Comparison of ENCODE assay signal across 8 mouse cellular contexts in genomic region chr11:74992427-74992987, GRCm38 (mm10).
DNase-seq lines count a peak whose midpoint lies in the region; ATAC-seq lines count a peak whose summit lies in the region.

No protein-coding gene starts in this region.

- no peak for ATAC-seq in heart, embryonic 12.5 days (ENCODE audit: insufficient number of reproducible peaks, low FRiP score)

- no peak overlapping the region for H3K4me2 ChIP-seq in heart, embryonic 12.5 days

- H3K4me1 ChIP-seq in heart, embryonic 12.5 days (replicated peaks) = peaks cover 39% of the 10 kb centered on the region
- peaks cover 24% of the 10 kb centered on the region; the same call in 1 of the 2 replicates for H3K4me1 ChIP-seq in heart, embryonic 10.5 days

- no peaks in the 10 kb centered on the region for H3K9me3 ChIP-seq in heart, embryonic 12.5 days (replicated peaks)
- H3K9me3 ChIP-seq in heart, embryonic 10.5 days = no peaks in the 10 kb centered on the region

- 59% methylated on average over 9 of the region's 9 CpGs for WGBS in heart, embryonic 12.5 days
- WGBS in heart, embryonic 10.5 days = 77% methylated on average over 9 of the region's 9 CpGs

- H3K27me3 ChIP-seq in heart, embryonic 12.5 days (replicated peaks) = no peaks in the 10 kb centered on the region
- H3K27me3 ChIP-seq in heart, embryonic 10.5 days (ENCODE audit: insufficient read depth, poor library complexity, severe bottlenecking) = no peaks in the 10 kb centered on the region

- no peak for DNase-seq in heart, embryonic 10.5 days (ENCODE audit: low spot score)
- peak; percentile 18 for DNase-seq in urinary bladder, postnatal 14 days (ENCODE audit: low spot score)
- no peak for DNase-seq in urinary bladder, postnatal 4 days (ENCODE audit: low spot score in 2 of 2)
- peak; percentile 62 to 75 for DNase-seq in left cerebral cortex, adult 18-20 months (ENCODE audit: low spot score in 2 of 2)
- no peak for DNase-seq in testis, postnatal 14 days (ENCODE audit: low spot score)
- DNase-seq in spleen, postnatal 10 days (ENCODE audit: low spot score in 2 of 2) = no peak
- no peak for DNase-seq in thymus, postnatal 36 days

- H3K9ac ChIP-seq in heart, embryonic 12.5 days = 0 out of 2 replicates have a peak overlapping the region, but pooled peaks have one; percentile 36

- peaks cover 30% of the 10 kb centered on the region for H3K36me3 ChIP-seq in heart, embryonic 12.5 days
- H3K36me3 ChIP-seq in heart, embryonic 10.5 days = peaks cover 29% of the 10 kb centered on the region

- no peak overlapping the region for H3K4me3 ChIP-seq in heart, embryonic 12.5 days
- no peak overlapping the region for H3K4me3 ChIP-seq in heart, embryonic 10.5 days

- H3K27ac ChIP-seq in heart, embryonic 12.5 days (ENCODE audit: poor library complexity, severe bottlenecking) = peak overlapping the region; percentile 38; the same call in 1 of the 2 replicates
- no peak overlapping the region for H3K27ac ChIP-seq in heart, embryonic 10.5 days

Comparison
In these comparisons a context has a peak if more than half of its experiments do, and no peak if none do; other contexts are left out.
1. DNase-seq: peak in urinary bladder, postnatal 14 days (single experiment) and left cerebral cortex, adult 18-20 months (2 of 2); none in heart, embryonic 10.5 days (single experiment), urinary bladder, postnatal 4 days (0 of 2), testis, postnatal 14 days (single experiment), spleen, postnatal 10 days (0 of 2) and thymus, postnatal 36 days (0 of 2).